Mouse (Mus musculus) cerebellum, adult 8-10 months (tissue): Measurements from ENCODE around the gene Utp14a.
"Not testable (repeated sequence)": the region's sequence is repeated elsewhere in the genome, so short reads cannot be mapped to it uniquely, and the experiment has no call there.

Experiments used
- DNase-seq: peaks from one replicate; pipeline ENCODE4 v3.0.0; 2022

Gene Utp14a

DNA sequence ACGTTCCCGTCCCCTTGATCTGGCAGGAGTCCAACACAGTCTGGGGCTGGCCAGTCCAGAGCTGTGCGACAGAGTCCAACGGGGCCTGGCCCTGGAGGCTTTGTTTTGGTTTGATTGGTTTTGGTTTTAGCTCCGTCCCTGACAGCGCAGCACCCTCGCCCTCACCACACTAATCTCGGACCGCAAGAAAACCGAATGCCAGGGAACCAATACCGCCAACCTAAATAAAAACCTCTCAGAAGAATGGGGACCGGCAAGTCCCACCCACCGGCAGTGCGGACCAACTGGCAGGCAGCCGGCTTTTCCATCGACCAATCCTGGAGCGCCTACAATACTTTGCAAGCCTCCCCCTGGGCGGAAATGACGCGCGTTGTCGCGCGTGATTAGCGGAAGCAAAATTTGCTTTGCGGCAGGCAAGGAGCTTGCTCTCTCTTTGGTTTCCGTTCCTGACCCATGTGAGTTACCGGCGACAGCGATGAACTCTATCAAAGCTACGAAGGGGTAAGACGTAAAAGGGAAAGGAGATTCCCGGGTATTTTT lies at the start of gene Utp14a:
TSS of gene Utp14a (plus strand) at position 395 of the 540 bp plus-strand sequence.
- DNase-seq = peak; percentile 95

GRCm38 (mm10) chrX:48207761-48208487 lies 48.7 kb upstream of the Utp14a start:
- DNase-seq = peak; percentile 26

- peak; percentile 85 for DNase-seq
Measured at GRCm38 (mm10) chrX:48208519-48209185, 48.0 kb upstream of the Utp14a start, which contains the start of gene Zdhhc9. Gene Zdhhc9, minus strand, starts transcription at chrX:48208878.

GRCm38 (mm10) chrX:48209746-48210145 lies 46.9 kb upstream of the Utp14a start:
- DNase-seq = not testable (repeated sequence)

DNA sequence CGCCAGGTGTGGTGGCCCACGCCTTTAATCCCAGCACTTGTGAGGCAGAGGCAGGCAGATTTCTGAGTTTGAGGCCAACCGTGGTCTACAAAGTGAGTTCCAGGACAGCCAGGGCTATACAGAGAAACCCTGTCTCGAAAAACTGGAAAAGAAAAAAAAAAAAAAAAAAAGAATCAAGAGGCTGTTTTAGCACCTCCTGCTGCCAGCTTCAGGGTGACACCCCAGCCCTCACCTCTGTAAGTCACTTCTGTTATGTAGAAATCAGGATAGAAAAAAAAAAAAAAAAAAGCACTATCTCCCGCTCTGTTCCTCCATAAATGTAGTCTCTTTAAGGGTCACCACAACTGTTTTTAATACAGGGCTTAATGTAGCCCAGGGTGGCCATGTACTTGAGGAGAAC lies 37.2 kb upstream of the Utp14a start:
- DNase-seq = no peak

- DNase-seq = no peak
Measured at GRCm38 (mm10) chrX:48222706-48223105, 34.0 kb upstream of the Utp14a start.

GRCm38 (mm10) chrX:48226225-48226624 lies 30.4 kb upstream of the Utp14a start:
- DNase-seq = no peak

GRCm38 (mm10) chrX:48234417-48234816 lies 22.2 kb upstream of the Utp14a start:
- DNase-seq = no peak

DNA sequence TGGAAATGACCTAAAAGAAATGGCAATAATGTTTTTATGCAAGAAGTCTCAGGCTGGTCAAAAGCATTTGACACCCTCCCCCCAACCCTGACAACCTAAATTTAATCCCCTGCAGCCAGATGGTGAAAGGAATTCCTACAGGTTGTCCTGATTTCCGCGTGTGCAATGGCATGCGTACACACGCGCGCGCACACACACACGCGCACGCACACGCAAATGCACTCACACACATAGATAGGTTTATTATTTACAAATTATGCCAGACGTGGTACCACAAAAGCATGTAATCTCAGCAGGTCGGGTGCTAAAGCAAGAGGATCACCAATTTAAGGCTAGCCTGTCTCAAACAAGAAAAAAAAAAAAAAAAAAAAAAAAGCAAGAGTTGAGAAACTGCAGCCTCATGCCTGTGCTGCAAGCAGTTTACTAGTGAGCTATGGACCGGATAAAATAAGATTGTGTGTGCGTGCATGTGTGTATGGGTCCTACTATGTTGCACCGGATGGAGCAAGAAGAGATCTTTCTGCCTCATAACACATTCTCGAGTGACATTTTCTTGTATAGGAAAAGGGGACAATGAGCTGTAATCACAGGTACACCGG lies 733 bp upstream of the Utp14a start:
- peak; percentile 25 for DNase-seq

DNA sequence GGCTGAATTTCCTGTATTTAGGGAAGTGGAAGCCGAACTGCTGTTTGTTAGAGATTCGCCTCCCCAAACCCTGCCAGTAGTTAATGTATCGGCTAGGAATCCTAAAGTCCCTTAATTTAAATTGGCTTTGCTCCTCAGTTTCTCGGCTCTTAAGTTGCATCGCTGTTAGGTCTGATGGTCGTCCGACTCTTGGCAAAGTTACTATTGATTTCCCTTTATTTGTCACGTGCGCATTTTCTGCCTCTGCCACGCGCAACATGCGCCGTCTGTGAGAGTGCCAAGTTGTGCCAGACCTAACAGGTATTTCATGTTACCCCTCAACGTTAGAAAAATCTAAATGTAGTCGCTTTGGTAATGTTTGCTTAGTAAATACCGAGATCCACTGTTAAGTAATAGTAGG lies 349 bp downstream of the Utp14a start:
- no peak for DNase-seq

- DNase-seq = no peak
Measured at GRCm38 (mm10) chrX:48271671-48272070, 15.0 kb downstream of the Utp14a start.

DNA sequence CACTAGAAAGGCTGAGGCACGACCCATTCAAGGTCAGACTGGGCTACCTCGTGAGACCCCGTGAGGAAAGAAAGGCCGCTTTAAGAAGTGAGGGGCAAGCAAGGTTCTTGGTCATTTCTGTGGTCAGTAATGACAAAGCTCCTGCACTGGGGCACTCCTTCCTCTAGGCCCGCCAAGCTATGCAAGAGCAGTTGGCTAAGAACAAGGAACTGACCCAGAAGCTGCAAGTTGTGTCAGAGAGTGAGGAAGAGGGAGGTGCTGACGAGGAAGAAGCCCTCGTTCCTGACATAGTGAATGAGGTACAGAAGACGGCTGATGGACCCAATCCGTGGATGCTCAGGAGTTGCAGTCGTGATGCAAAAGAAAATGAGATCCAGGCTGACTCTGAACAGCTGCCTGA lies 18.0 kb downstream of the Utp14a start:
- no peak for DNase-seq

DNA sequence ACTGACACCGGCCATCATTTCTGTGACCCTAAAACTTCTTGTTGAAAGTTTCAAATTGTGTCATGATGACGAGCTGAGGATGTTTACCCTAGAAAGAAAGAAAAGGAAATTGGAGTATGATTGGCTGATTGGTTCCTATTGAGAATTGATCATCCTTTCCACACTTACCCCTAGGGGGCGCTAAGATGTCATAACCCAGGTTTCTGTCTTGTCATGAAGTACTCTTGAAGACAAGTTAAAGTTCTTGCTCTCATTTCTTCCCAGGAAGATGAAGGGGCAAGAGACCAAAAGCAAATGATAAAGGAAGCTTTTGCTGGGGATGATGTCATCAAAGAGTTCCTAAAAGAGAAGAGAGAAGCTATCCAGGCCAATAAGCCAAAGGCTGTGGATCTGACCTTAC lies 21.4 kb downstream of the Utp14a start:
- peak; percentile 36 for DNase-seq

DNA sequence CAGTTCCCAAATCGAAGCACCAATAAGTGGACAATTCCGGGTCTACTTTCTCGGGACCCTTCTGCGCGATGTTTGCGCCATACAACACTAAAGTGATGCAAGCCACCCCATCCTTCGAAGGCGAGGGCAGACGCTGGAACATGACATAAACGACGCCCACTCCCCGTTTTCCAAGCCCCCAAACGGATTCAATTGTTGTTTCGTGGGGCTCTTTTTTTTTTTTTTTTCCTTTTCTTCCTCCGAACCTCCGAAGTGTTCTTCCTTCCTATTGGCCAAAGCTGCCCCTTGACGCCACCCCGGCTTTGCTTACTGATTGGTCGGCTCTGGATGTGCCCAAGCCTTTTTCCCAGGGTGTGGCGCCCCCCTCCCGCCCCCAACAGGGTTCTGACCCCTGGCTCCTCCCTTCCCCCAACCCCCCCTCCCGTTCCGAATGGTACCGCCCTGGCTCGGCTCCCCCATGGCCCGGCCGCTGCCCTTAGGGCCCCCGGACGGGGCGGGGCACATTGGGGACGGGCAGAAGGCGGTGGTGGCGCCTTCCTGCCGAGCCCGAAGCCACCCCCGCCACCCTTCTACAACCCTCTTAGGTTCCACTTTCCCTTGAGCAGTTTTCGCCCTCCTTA lies 27.8 kb downstream of the Utp14a start:
- no peak for DNase-seq

DNA sequence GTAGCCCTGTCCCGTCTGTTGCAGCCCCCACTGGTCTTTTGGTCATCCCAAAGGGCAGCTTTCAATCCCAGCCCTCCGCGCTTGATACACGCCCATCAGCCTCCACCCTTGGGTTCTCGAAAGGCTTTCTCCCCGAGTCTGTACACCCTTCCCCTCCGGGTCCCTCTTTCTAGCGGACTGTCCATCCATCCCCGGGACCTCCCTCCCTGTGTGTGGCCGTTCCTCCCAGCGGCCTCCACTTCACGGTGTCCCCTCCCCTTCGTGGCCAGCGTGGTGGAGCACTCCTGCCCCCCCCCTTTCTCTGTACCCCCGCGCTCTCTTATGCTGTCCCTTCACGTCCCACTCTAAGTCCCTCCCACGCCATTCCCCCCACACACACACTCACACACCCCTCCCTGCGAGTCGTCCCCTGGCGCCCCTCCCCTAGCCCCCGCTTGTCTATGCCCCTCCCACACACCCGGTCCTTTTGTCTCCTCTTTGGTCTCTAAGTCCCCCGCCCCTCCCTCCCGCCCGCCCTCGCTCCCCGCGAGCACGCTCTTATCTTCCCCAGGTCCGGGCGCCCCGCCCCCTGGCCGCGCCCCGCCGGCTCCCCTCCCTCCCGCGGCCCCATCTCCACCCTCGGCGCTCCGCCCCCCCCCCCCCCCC lies 28.5 kb downstream of the Utp14a start:
- peak; percentile 72 for DNase-seq

DNA sequence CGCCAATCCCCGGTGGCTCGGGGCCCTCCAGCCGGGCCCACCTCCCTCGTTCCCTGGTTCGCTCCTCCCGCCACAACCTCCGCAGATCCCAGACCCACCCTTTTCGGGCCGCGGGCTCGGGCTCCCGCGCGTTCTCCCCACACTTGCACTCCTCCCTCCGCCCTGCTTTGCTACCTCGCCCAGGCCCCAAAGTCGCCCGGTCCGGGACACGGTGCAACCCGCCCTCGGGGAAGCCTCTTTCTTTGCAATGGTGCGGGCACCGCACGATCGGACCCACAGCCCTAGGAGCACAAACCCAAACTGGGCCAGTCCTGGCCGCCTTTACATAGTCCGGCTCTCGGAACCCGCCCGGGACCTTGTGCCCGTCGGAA lies 29.0 kb downstream of the Utp14a start:
- peak; percentile 57 for DNase-seq

- peak; percentile 29 for DNase-seq
Measured at GRCm38 (mm10) chrX:48286488-48286887, 29.8 kb downstream of the Utp14a start.

DNA sequence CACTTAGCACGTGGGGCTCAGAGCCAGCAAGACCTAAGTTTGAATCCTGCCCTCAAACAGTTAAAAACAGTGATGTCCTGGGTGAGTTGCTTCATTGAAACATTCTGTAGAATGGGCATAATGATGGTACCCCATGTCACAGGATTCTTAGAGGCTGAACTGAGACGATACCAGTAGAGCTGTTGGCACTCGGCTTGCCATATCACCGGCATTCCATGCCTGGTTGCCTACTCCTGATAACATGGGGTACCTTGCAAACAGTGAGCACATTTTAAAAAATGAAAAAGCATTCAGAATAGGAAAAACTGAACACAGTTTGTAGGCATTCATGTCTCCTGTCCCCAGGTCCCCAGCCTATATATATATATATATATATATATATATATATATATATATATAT lies 31.3 kb downstream of the Utp14a start:
- DNase-seq = no peak

- no peak for DNase-seq
Measured at GRCm38 (mm10) chrX:48291413-48291812, 34.8 kb downstream of the Utp14a start.

DNA sequence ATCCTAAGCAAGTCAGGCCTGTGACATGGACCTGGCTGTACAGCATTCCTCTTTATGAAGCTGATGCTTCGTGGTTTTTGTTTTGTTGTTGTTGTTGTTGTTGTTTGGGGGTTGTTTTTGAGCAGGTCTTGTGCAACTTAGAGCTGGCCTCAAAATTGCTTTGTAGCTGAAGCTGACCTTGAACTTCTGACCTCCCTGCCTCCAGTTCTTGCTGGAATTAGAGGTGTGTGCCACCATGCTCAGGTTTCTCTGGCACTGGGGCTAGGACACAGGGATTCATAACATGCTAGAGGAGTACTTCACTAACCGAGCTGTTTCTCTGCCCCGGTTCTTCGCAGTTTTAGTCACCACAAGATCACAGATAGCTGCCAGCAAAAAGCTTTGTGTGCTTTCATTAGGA lies 48.7 kb downstream of the Utp14a start:
- no peak for DNase-seq

- no peak for DNase-seq
Measured at GRCm38 (mm10) chrX:48310706-48311517, 54.2 kb downstream of the Utp14a start.

- DNase-seq = no peak
Measured at GRCm38 (mm10) chrX:48311727-48312126, 55.1 kb downstream of the Utp14a start.
